Mouse (Mus musculus): ENCODE data around the gene Dpp8. TPM values are rescaled to one million over a fixed set of nuclear protein-coding genes. Genes with fewer than 3 reads are reported as not detected.
"Not testable (repeated sequence)": the region's sequence is repeated elsewhere in the genome, so short reads cannot be mapped to it uniquely, and the experiment has no call there.

Gene Dpp8
- polyA plus RNA-seq, 1 experiment from 2014 or later = 72.5 TPM

- DNase-seq (ENCODE audit: low read depth, low spot score) = no peak
- peak; percentile 74 for ATAC-seq
- ChIA-PET CTCF (interaction anchor here (0.9 to 2.4 kb wide), 3 partner anchors 9 to 15 kb away, joined by 3 to 13 read pairs (median 4); no protein-coding TSS in a partner anchor), POLR2A (interaction anchor here (0.6 to 1.9 kb wide), 4 partner anchors 12 to 268 kb away, joined by 3 to 7 read pairs (median 4); no protein-coding TSS in a partner anchor)
- in situ Hi-C loops (cut with MboI; ENCODE audit: low pct_unique_long_range_greater_than_20kb) = no loop called here
- no peak for TF ChIP-seq CTCF (IDR thresholded peaks at IDR 0.05)
- no peaks in the 10 kb centered on the region for H3K27me3 ChIP-seq
Measured at GRCm38 (mm10) chr9:65020991-65021886, 11.0 kb upstream of the Dpp8 start, which contains the start of gene Hacd3. Hacd3 (minus strand) TSS chr9:65021693.

- no peak for TF ChIP-seq CTCF (IDR thresholded peaks at IDR 0.05)
- POLR2A ChIA-PET = interaction anchor here (0.5 to 1.9 kb wide), 5 partner anchors 9 to 264 kb away, joined by 3 to 7 read pairs (median 3); no protein-coding TSS in a partner anchor
- in situ Hi-C loops (cut with MboI; ENCODE audit: low pct_unique_long_range_greater_than_20kb) = no loop called here
- ATAC-seq (no peak), DNase-seq (ENCODE audit: low read depth, low spot score) (no peak)
- H3K27me3 ChIP-seq = no peaks in the 10 kb centered on the region
- CTCF ChIA-PET = interaction anchor here (0.9 to 2.4 kb wide), 3 partner anchors 9 to 15 kb away, joined by 3 to 13 read pairs (median 4); no protein-coding TSS in a partner anchor
Measured at GRCm38 (mm10) chr9:65021887-65022579, 10.2 kb upstream of the Dpp8 start.

GRCm38 (mm10) chr9:65022580-65023135, 9.6 kb upstream of the Dpp8 start:
- in situ Hi-C loops (cut with MboI; ENCODE audit: low pct_unique_long_range_greater_than_20kb) = no loop called here
- no peak for DNase-seq (ENCODE audit: low read depth, low spot score)
- ATAC-seq = no peak
- no peak for TF ChIP-seq CTCF (IDR thresholded peaks at IDR 0.05)
- no peaks in the 10 kb centered on the region for H3K27me3 ChIP-seq
- POLR2A ChIA-PET = interaction anchor here (0.5 to 1.9 kb wide), 4 partner anchors 8 to 264 kb away, joined by 3 to 7 read pairs (median 3); no protein-coding TSS in a partner anchor
- CTCF ChIA-PET = interaction anchor here (2.4 kb wide), 1 partner anchor 11 kb away, joined by 13 read pairs; no protein-coding TSS in a partner anchor

GRCm38 (mm10) chr9:65023447-65023846, 8.8 kb upstream of the Dpp8 start:
- ChIA-PET POLR2A (interaction anchor here (1.0 kb wide), 1 partner anchor 8 kb away, joined by 3 read pairs; no protein-coding TSS in a partner anchor), CTCF (no interaction called here)
- no peak for TF ChIP-seq CTCF (IDR thresholded peaks at IDR 0.05)

GRCm38 (mm10) chr9:65027241-65027640, 5.0 kb upstream of the Dpp8 start:
- in situ Hi-C loops (cut with MboI; ENCODE audit: low pct_unique_long_range_greater_than_20kb) = no loop called here
- no peak for TF ChIP-seq CTCF (IDR thresholded peaks at IDR 0.05)
- ChIA-PET CTCF (no interaction called here), POLR2A (no interaction called here)
- ATAC-seq (no peak), DNase-seq (ENCODE audit: low read depth, low spot score) (no peak)
- H3K27me3 ChIP-seq = no peaks in the 10 kb centered on the region

More at GRCm38 (mm10) chr9:65023447-65023846, 8.8 kb upstream of the Dpp8 start:
- H3K27me3 ChIP-seq = no peaks in the 10 kb centered on the region
- in situ Hi-C loops (cut with MboI; ENCODE audit: low pct_unique_long_range_greater_than_20kb) = no loop called here
- DNase-seq (ENCODE audit: low read depth, low spot score) = no peak
- no peak for ATAC-seq

GRCm38 (mm10) chr9:65028313-65028712, 3.9 kb upstream of the Dpp8 start:
- TF ChIP-seq CTCF (IDR thresholded peaks at IDR 0.05) = no peak
- DNase-seq (ENCODE audit: low read depth, low spot score) = no peak
- ChIA-PET CTCF (no interaction called here), POLR2A (interaction anchor here (0.7 kb wide), 1 partner anchor 17 kb away, joined by 10 read pairs; no protein-coding TSS in a partner anchor)
- no peaks in the 10 kb centered on the region for H3K27me3 ChIP-seq
- ATAC-seq = no peak
- in situ Hi-C loops (cut with MboI; ENCODE audit: low pct_unique_long_range_greater_than_20kb) = no loop called here

- DNase-seq (ENCODE audit: low read depth, low spot score); ATAC-seq; in situ Hi-C loops (cut with MboI; ENCODE audit: low pct_unique_long_range_greater_than_20kb); H3K27me3 ChIP-seq: not testable (repeated sequence)
- TF ChIP-seq CTCF (IDR thresholded peaks at IDR 0.05) = peak; percentile 46
- POLR2A ChIA-PET = interaction anchor here (1.0 to 1.2 kb wide), 2 partner anchors 9 to 15 kb away, joined by 3 read pairs; no protein-coding TSS in a partner anchor
- CTCF ChIA-PET = interaction anchor here (1.7 to 4.9 kb wide), 3 partner anchors 16 to 23 kb away, joined by 3 to 21 read pairs (median 9); no protein-coding TSS in a partner anchor
Measured at GRCm38 (mm10) chr9:65031355-65031754, 859 bp upstream of the Dpp8 start.

GRCm38 (mm10) chr9:65031894-65032268, 333 bp upstream of the Dpp8 start:
- ChIA-PET CTCF (interaction anchor here (1.6 to 4.9 kb wide), 4 partner anchors 14 to 23 kb away, joined by 3 to 21 read pairs (median 6); no protein-coding TSS in a partner anchor), POLR2A (no interaction called here)
- no peaks in the 10 kb centered on the region for H3K27me3 ChIP-seq
- TF ChIP-seq CTCF (IDR thresholded peaks at IDR 0.05) = no peak
- in situ Hi-C loops (cut with MboI; ENCODE audit: low pct_unique_long_range_greater_than_20kb) = no loop called here
- DNase-seq (ENCODE audit: low read depth, low spot score) = no peak
- ATAC-seq = no peak

- no peak for TF ChIP-seq CTCF (IDR thresholded peaks at IDR 0.05)
- in situ Hi-C loops (cut with MboI; ENCODE audit: low pct_unique_long_range_greater_than_20kb) = no loop called here
- CTCF ChIA-PET = interaction anchor here (1.2 to 1.5 kb wide), 2 partner anchors 15 to 37 kb away, joined by 3 read pairs; partner anchors contain the start of gene Hacd3
- no peaks in the 10 kb centered on the region for H3K27me3 ChIP-seq
- ATAC-seq = no peak
- DNase-seq (ENCODE audit: low read depth, low spot score) = no peak
- POLR2A ChIA-PET = interaction anchor here (1.1 kb wide), 1 partner anchor 14 kb away, joined by 3 read pairs; the partner anchor contains the start of gene Hacd3
Measured at GRCm38 (mm10) chr9:65036456-65036855, 4.2 kb downstream of the Dpp8 start.

GRCm38 (mm10) chr9:65036861-65037260, 4.6 kb downstream of the Dpp8 start:
- CTCF ChIA-PET = interaction anchor here (1.2 to 1.5 kb wide), 2 partner anchors 15 to 38 kb away, joined by 3 read pairs; partner anchors contain the start of gene Hacd3
- TF ChIP-seq CTCF (IDR thresholded peaks at IDR 0.05) = no peak
- ATAC-seq = no peak

More at GRCm38 (mm10) chr9:65036861-65037260, 4.6 kb downstream of the Dpp8 start:
- POLR2A ChIA-PET = no interaction called here
- H3K27me3 ChIP-seq = no peaks in the 10 kb centered on the region
- in situ Hi-C loops (cut with MboI; ENCODE audit: low pct_unique_long_range_greater_than_20kb) = no loop called here
- no peak for DNase-seq (ENCODE audit: low read depth, low spot score)

Data from Patski (cell line).